Comparison of ENCODE assay signal across 8 mouse cellular contexts in genomic region chr13:67728106-67728505, GRCm38 (mm10). TPM values are rescaled to one million over a fixed set of nuclear protein-coding genes. Genes with fewer than 3 reads are reported as not detected.
DNase-seq lines count a peak whose midpoint lies in the region; ATAC-seq and TF ChIP-seq lines count a peak whose summit lies in the region.

No protein-coding gene starts in this region.

- H3K36me3 ChIP-seq in embryonic facial prominence, embryonic 14.5 days (ENCODE audit: control insufficient read depth, insufficient read depth, low read length) = no peaks in the 10 kb centered on the region
- no peaks in the 10 kb centered on the region for H3K36me3 ChIP-seq in intestine, embryonic 15.5 days
- no peaks in the 10 kb centered on the region for H3K36me3 ChIP-seq in neural tube, embryonic 12.5 days

- 0 out of 2 replicates have a peak, but pooled peaks cover under 1% of the 10 kb centered on the region for H3K9me3 ChIP-seq in embryonic facial prominence, embryonic 14.5 days (ENCODE audit: control insufficient read depth, low read length)
- 0 out of 2 replicates have a peak, but pooled peaks cover under 1% of the 10 kb centered on the region for H3K9me3 ChIP-seq in intestine, embryonic 15.5 days
- H3K9me3 ChIP-seq in neural tube, embryonic 12.5 days = no peaks in the 10 kb centered on the region

- intact Hi-C loops in gastrocnemius, postnatal 36 days (cut with DNase I) = no loop called here

- H3K4me3 ChIP-seq in layer of hippocampus, adult 2 months = peak overlapping the region; percentile 71
- peak overlapping the region; percentile 58 for H3K4me3 ChIP-seq in embryonic facial prominence, embryonic 14.5 days (ENCODE audit: low read depth, low read length)
- H3K4me3 ChIP-seq in intestine, embryonic 15.5 days (replicated peaks) = peak overlapping the region; percentile 55
- H3K4me3 ChIP-seq in neural tube, embryonic 12.5 days = 0 out of 2 replicates have a peak overlapping the region, but pooled peaks have one; percentile 53

- no peak for TF ChIP-seq CTCF in layer of hippocampus, adult 2 months (conservative IDR thresholded peaks at IDR 0.05)

- H3K27ac ChIP-seq in layer of hippocampus, adult 2 months = peak overlapping the region; percentile 83
- H3K27ac ChIP-seq in embryonic facial prominence, embryonic 14.5 days (replicated peaks; ENCODE audit: low read depth, low read length) = no peak overlapping the region
- no peak overlapping the region for H3K27ac ChIP-seq in intestine, embryonic 15.5 days
- H3K27ac ChIP-seq in neural tube, embryonic 12.5 days = no peak overlapping the region

- no peaks in the 10 kb centered on the region for H3K27me3 ChIP-seq in embryonic facial prominence, embryonic 14.5 days (replicated peaks; ENCODE audit: control insufficient read depth, insufficient read depth, low read length)
- H3K27me3 ChIP-seq in intestine, embryonic 15.5 days (replicated peaks) = no peaks in the 10 kb centered on the region
- no peaks in the 10 kb centered on the region for H3K27me3 ChIP-seq in neural tube, embryonic 12.5 days (replicated peaks)

- DNase-seq in layer of hippocampus, adult 2 months (ENCODE audit: low spot score in 2 of 2) = no peak
- no peak for DNase-seq in layer of hippocampus, postnatal 10 days (ENCODE audit: low spot score in 2 of 2)
- no peak for DNase-seq in embryonic facial prominence, embryonic 14.5 days (ENCODE audit: low spot score)
- DNase-seq in cerebellum, postnatal 10 days = no peak
- no peak for DNase-seq in gastrocnemius, postnatal 36 days

- peak overlapping the region; percentile 66 for H3K4me2 ChIP-seq in embryonic facial prominence, embryonic 14.5 days (ENCODE audit: low read depth, low read length)
- peak overlapping the region; percentile 72 for H3K4me2 ChIP-seq in intestine, embryonic 15.5 days (replicated peaks)
- peak overlapping the region; percentile 71 for H3K4me2 ChIP-seq in neural tube, embryonic 12.5 days (replicated peaks)

- no peak for ATAC-seq in embryonic facial prominence, embryonic 14.5 days (ENCODE audit: low read depth)
- no peak for ATAC-seq in intestine, embryonic 15.5 days
- no peak for ATAC-seq in neural tube, embryonic 12.5 days (ENCODE audit: low FRiP score, low read depth)
- no peak for ATAC-seq in cerebellum, adult (ENCODE audit: insufficient number of reproducible peaks, low FRiP score, low TSS enrichment)

- WGBS in embryonic facial prominence, embryonic 14.5 days = 82% methylated on average over 1 of the region's 1 CpGs
- WGBS in intestine, embryonic 15.5 days = 54% methylated on average over 1 of the region's 1 CpGs
- WGBS in neural tube, embryonic 12.5 days = 85% methylated on average over 1 of the region's 1 CpGs

- peaks cover 7% of the 10 kb centered on the region; the same call in 1 of the 2 replicates for H3K4me1 ChIP-seq in embryonic facial prominence, embryonic 14.5 days (ENCODE audit: control insufficient read depth, insufficient read depth, low read length)
- no peaks in the 10 kb centered on the region; the same call in 1 of the 2 replicates for H3K4me1 ChIP-seq in intestine, embryonic 15.5 days (replicated peaks)
- peaks cover 3% of the 10 kb centered on the region; the same call in 1 of the 2 replicates for H3K4me1 ChIP-seq in neural tube, embryonic 12.5 days

- H3K9ac ChIP-seq in embryonic facial prominence, embryonic 14.5 days (ENCODE audit: low read depth, low read length) = peak overlapping the region; percentile 80
- H3K9ac ChIP-seq in intestine, embryonic 15.5 days = no peak overlapping the region
- no peak overlapping the region for H3K9ac ChIP-seq in neural tube, embryonic 12.5 days

RNA-seq across cellular contexts. Expression of gene Zfp65, which starts 0.9 kb away (rescaled TPM):
- total RNA-seq in layer of hippocampus, adult 2 months (2021) = 10 to 100 TPM; 13.5 to 14.0 TPM
- 10 to 100 TPM; 14.8 to 16.1 TPM for total RNA-seq in layer of hippocampus, postnatal 10 days (2021)
- polyA plus RNA-seq in embryonic facial prominence, embryonic 14.5 days (2014; fragmentation: Nextera tagmentation; extraction: Ambion mirVana) = 3.5 TPM in 2 replicates
- 4.7 and 4.9 TPM in 2 replicates for polyA plus RNA-seq in intestine, embryonic 15.5 days (2015; fragmentation: Nextera tagmentation; extraction: Ambion mirVana)
- polyA plus RNA-seq in neural tube, embryonic 12.5 days (2016; fragmentation: Nextera tagmentation; extraction: Ambion mirVana) = 8.1 and 8.7 TPM in 2 replicates
- total RNA-seq in gastrocnemius, postnatal 36 days (2021) = 1 to 10 TPM; 3.2 to 4.5 TPM

RNA-seq across cellular contexts. Expression of gene Zfp85, which starts 26.9 kb away (rescaled TPM):
- 1 to 10 TPM; 6.6 to 7.0 TPM for total RNA-seq in layer of hippocampus, adult 2 months (2021)
- total RNA-seq in layer of hippocampus, postnatal 10 days (2021) = 1 to 10 TPM; 5.5 to 6.9 TPM
- polyA plus RNA-seq in embryonic facial prominence, embryonic 14.5 days (2014; fragmentation: Nextera tagmentation; extraction: Ambion mirVana) = 5.3 and 6.6 TPM in 2 replicates
- 3.4 and 4.0 TPM in 2 replicates for polyA plus RNA-seq in intestine, embryonic 15.5 days (2015; fragmentation: Nextera tagmentation; extraction: Ambion mirVana)
- polyA plus RNA-seq in neural tube, embryonic 12.5 days (2016; fragmentation: Nextera tagmentation; extraction: Ambion mirVana) = 6.0 and 6.9 TPM in 2 replicates
- 1 to 10 TPM; 1.7 to 2.4 TPM for total RNA-seq in gastrocnemius, postnatal 36 days (2021)

RNA-seq across cellular contexts. Expression of gene Zfp738, which starts 41.2 kb away (rescaled TPM):
- 10 to 100 TPM; 25.3 to 25.8 TPM for total RNA-seq in layer of hippocampus, adult 2 months (2021)
- 10 to 100 TPM; 21.4 to 22.8 TPM for total RNA-seq in layer of hippocampus, postnatal 10 days (2021)
- 8.8 and 10.5 TPM in 2 replicates for polyA plus RNA-seq in embryonic facial prominence, embryonic 14.5 days (2014; fragmentation: Nextera tagmentation; extraction: Ambion mirVana)
- polyA plus RNA-seq in intestine, embryonic 15.5 days (2015; fragmentation: Nextera tagmentation; extraction: Ambion mirVana) = 9.3 and 10.1 TPM in 2 replicates
- polyA plus RNA-seq in neural tube, embryonic 12.5 days (2016; fragmentation: Nextera tagmentation; extraction: Ambion mirVana) = 16.2 and 17.1 TPM in 2 replicates
- 1 to 10 TPM; 2.0 to 4.0 TPM for total RNA-seq in gastrocnemius, postnatal 36 days (2021)

RNA-seq across cellular contexts. Expression of gene Zfp493, which starts 51.4 kb away (rescaled TPM):
- total RNA-seq in layer of hippocampus, adult 2 months (2021) = 1 to 10 TPM; 2.9 to 5.3 TPM
- 1 to 10 TPM; 3.0 to 3.6 TPM for total RNA-seq in layer of hippocampus, postnatal 10 days (2021)
- polyA plus RNA-seq in embryonic facial prominence, embryonic 14.5 days (2014; fragmentation: Nextera tagmentation; extraction: Ambion mirVana) = 1.7 and 2.5 TPM in 2 replicates
- 2.1 and 2.5 TPM in 2 replicates for polyA plus RNA-seq in intestine, embryonic 15.5 days (2015; fragmentation: Nextera tagmentation; extraction: Ambion mirVana)
- polyA plus RNA-seq in neural tube, embryonic 12.5 days (2016; fragmentation: Nextera tagmentation; extraction: Ambion mirVana) = 1.8 and 2.9 TPM in 2 replicates
- 1 to 10 TPM; 3.0 to 3.7 TPM for total RNA-seq in gastrocnemius, postnatal 36 days (2021)

Comparison
In these comparisons a context has a peak if more than half of its experiments do, and no peak if none do; other contexts are left out.
1. RNA of gene Zfp738, which starts 41.2 kb away (total RNA-seq): 25.3 to 25.8 TPM in layer of hippocampus, adult 2 months and 21.4 to 22.8 TPM in layer of hippocampus, postnatal 10 days; 2.0 to 4.0 TPM in gastrocnemius, postnatal 36 days; every median in the first group is over 4 times any median in the second.
2. Peak in every context shown above with its lines, with median percentiles within 50 percentile points of each other: H3K4me3 ChIP-seq and H3K4me2 ChIP-seq.